Mouse (Mus musculus) ES-Bruce4 (cell line): ENCODE measurements around the gene Kcns1. TPM values are rescaled to one million over a fixed set of nuclear protein-coding genes. Genes with fewer than 3 reads are reported as not detected.

Source experiments
- H3K27ac ChIP-seq: 2 replicates; pipeline ENCODE4 v1.5.1; 2012; ENCODE audit warnings: low read length, inconsistent platforms; ENCODE audit not compliant: insufficient read depth
- H3K27me3 ChIP-seq: 2 replicates; pipeline ENCODE4 v1.6.1; 2012; ENCODE audit warnings: mild to moderate bottlenecking, low read length, inconsistent platforms; ENCODE audit not compliant: control insufficient read depth, poor library complexity, insufficient read depth, severe bottlenecking
- H3K36me3 ChIP-seq: 2 replicates; pipeline ENCODE4 v1.6.1; 2012; ENCODE audit warnings: inconsistent platforms, mild to moderate bottlenecking, low read length, moderate library complexity; ENCODE audit not compliant: control insufficient read depth, poor library complexity, insufficient read depth, severe bottlenecking
- H3K4me1 ChIP-seq: one replicate; pipeline ENCODE4 v1.8.1; 2011; ENCODE audit warnings: low read length; ENCODE audit not compliant: control insufficient read depth, insufficient read depth
- H3K4me3 ChIP-seq: 2 replicates; pipeline ENCODE4 v1.5.1; 2011; ENCODE audit warnings: low read depth, mild to moderate bottlenecking, low read length
- H3K9ac ChIP-seq: 2 replicates; pipeline ENCODE4 v1.6.1; 2012; ENCODE audit warnings: low read depth, mild to moderate bottlenecking, inconsistent platforms; ENCODE audit not compliant: poor library complexity, severe bottlenecking
- H3K9me3 ChIP-seq: replicated peaks from 2 replicates; pipeline ENCODE4 v1.6.1; 2012; ENCODE audit warnings: mild to moderate bottlenecking, low read length, inconsistent platforms; ENCODE audit not compliant: control insufficient read depth, poor library complexity, insufficient read depth, severe bottlenecking
- CTCF ChIP-seq: IDR thresholded peaks from one replicate; pipeline ENCODE4 v1.8.1; 2011; ENCODE audit warnings: low read depth, low read length
- EP300 ChIP-seq: IDR thresholded peaks from 2 replicates; pipeline ENCODE4 v1.6.1; 2011; ENCODE audit warnings: low read depth, low read length; ENCODE audit not compliant: insufficient read depth
- POLR2A ChIP-seq: IDR thresholded peaks from one replicate; pipeline ENCODE4 v1.8.1; 2011; ENCODE audit warnings: low read length; ENCODE audit not compliant: insufficient read depth
- polyA plus RNA-seq: library from polyadenylated mRNA; stranded (reverse); fragments of >200 nt; gene quantifications from 2 replicates; pipeline ENCODE4 v1.2.4, GENCODE M21; 2011; ENCODE audit warnings: low read depth; ENCODE audit not compliant: missing spikeins, insufficient read depth, insufficient read length

The Kcns1 gene
- polyA plus RNA-seq, 1 experiment = 0.22 TPM

DNA sequence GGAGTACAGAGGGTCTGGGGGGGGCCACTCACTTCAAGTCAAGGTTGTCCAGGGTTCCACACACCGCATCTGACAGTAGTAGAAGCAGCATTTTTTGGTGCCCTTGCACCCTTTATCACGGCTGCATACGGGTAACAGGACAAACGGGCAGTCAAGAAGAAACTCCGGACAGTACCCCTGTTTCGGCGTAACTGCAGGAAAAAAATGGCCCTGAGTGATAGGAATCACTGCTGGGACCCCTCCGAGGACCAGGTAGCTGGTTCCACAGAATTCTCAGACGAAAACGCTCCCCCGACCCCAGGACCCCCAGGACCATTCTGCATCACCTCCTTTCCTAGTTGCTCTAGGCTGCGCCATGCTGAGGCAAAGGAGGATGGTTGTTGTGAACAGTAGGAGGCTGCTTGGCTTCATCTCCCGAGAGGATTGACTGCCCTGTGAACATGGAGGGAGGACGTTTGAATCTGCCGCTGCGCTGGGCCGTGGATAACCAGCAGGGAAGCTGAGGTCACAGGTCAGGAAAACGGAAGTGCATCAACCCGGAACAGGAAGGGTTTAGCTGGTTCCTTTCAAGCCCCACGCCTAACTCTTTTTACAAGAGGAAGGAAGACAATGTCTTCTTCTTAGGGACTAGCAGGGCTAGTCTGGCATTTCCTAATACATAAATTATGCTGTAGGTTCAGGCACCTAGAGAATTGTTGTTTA lies 28.9 kb upstream of the Kcns1 start, which contains the start of gene Wfdc15a:
TSS of gene Wfdc15a (minus strand) at position 505 of the 702 bp plus-strand sequence.
- H3K9ac ChIP-seq = no peak within 1 kb of the TSS
- H3K27me3 ChIP-seq = no peaks in the 10 kb centered on the region
- H3K9me3 ChIP-seq = no peaks in the 10 kb centered on the region
- no peak within 1 kb of the TSS for H3K4me3 ChIP-seq
- no peaks in the 10 kb centered on the region for H3K36me3 ChIP-seq
- TF ChIP-seq CTCF (no peak), EP300 (no peak), POLR2A (no peak)
- no peak within 1 kb of the TSS for H3K27ac ChIP-seq
- H3K4me1 ChIP-seq = no peaks in the 10 kb centered on the region

DNA sequence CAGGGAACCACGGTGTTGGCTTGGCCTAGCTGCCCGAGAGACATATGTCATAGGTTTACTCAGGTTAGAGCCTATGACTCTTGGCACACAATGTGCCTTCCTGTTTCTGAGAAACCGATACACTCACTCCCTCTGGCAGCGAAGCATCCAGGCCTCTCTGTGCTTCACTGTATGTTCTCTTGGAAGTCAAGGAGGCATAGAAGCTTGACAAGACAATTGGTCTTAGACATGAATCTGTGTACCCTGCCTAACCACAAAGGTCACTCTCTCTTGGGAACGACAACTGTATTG lies 25.7 kb upstream of the Kcns1 start:
- no peaks in the 10 kb centered on the region for H3K36me3 ChIP-seq
- H3K27me3 ChIP-seq = no peaks in the 10 kb centered on the region
- H3K9ac ChIP-seq = no peak overlapping the region
- no peak overlapping the region for H3K4me3 ChIP-seq
- no peaks in the 10 kb centered on the region for H3K9me3 ChIP-seq
- no peak overlapping the region for H3K27ac ChIP-seq
- no peak for TF ChIP-seq CTCF
- no peak for TF ChIP-seq POLR2A
- no peak for TF ChIP-seq EP300
- H3K4me1 ChIP-seq = no peaks in the 10 kb centered on the region

DNA sequence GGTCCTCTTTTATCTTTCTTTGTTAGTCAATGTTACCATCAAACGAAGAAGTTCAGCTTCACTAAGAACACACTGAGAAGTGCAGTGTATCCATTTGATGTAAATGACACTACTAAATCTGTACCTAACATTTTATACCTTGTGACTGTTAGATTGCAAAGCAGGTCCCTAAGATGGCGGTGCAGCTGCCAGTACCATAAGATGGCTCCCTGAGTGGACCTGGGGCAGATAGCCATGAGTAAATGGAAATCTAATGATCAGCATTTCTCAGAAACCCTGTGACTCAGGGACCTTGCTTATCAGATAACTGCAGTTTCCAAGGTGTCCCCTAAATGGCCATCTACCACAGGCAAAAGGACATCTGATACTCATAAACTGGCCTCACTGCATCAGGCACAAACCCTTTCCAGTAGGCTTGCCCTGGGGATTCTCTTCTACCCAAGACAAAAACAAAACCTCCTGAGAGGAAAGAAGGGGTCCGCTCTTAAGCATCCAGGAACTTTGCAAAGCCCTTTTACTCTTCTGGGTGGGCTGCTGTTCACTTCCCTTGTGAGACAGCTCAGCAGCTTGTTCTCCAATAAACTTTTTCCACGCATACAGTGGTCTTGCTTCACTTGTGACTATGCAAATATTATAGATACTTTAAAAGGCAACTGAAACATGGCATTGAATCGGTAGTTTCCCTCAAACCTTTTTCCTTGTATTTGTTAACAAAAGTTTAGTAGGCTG lies 25.2 kb upstream of the Kcns1 start:
- no peak overlapping the region for H3K9ac ChIP-seq
- no peaks in the 10 kb centered on the region for H3K27me3 ChIP-seq
- no peaks in the 10 kb centered on the region for H3K4me1 ChIP-seq
- TF ChIP-seq CTCF (no peak), EP300 (no peak), POLR2A (no peak)
- no peaks in the 10 kb centered on the region for H3K9me3 ChIP-seq
- H3K4me3 ChIP-seq = no peak overlapping the region
- no peaks in the 10 kb centered on the region for H3K36me3 ChIP-seq
- no peak overlapping the region for H3K27ac ChIP-seq

DNA sequence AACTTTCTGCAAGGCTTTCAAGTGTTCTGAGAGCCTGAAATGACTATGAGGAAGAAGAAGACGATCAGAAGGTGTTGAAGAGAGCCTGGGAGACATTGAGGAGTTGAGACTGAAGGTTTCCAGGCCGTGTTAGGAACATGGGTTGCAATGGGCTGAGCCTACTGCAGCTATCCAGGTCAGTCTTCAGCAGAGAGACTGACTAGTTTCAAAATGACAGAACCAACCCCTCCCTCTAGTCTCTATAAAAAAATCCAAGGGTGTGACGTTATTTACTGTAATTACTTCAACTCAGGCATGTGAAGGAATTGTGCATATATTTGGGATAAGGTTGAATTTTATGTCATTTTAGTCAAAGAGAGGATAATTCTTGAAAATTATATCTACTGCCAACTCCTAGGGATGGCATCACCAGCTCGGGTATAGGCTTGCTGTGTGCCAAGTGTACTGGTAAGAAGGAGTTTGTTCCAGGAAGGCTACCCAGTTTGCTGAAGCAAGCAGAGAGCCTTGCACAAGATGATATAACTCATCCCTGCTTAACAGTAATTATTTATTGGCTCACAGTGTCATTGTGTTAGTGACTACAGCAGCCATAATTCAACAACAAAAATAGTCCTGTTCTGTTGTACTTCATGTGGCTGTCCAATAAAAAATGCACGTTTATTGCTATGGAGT lies 24.2 kb upstream of the Kcns1 start:
- no peaks in the 10 kb centered on the region for H3K36me3 ChIP-seq
- peaks cover 1% of the 10 kb centered on the region for H3K4me1 ChIP-seq
- no peak overlapping the region for H3K9ac ChIP-seq
- H3K27me3 ChIP-seq = no peaks in the 10 kb centered on the region
- no peak overlapping the region for H3K4me3 ChIP-seq
- no peak overlapping the region for H3K27ac ChIP-seq
- no peaks in the 10 kb centered on the region for H3K9me3 ChIP-seq
- TF ChIP-seq CTCF = no peak
- no peak for TF ChIP-seq POLR2A

DNA sequence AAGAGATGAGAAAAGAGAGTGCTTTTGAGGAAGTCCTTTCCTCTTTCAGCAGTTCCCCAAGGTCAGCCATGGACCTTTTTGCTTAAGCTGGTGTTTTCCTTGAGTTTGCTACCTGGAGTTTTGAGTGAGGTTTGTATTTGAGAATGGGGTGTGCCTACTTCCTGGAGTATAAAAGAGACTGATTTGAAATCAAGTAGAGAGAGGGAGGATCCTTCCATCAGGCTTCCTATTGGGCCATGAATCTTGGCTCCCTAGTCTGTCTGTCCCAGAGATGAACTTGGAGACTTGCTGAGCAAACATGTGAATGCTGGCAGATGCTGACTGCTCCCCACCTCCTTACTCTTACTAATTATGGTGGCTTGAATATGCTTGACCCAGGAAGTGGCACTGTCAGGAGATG lies 21.4 kb upstream of the Kcns1 start:
- no peak for TF ChIP-seq POLR2A
- Histone ChIP-seq H3K9ac (no peak overlapping the region), H3K4me1 (peaks cover 1% of the 10 kb centered on the region), H3K4me3 (no peak overlapping the region), H3K27ac (no peak overlapping the region), H3K27me3 (no peaks in the 10 kb centered on the region), H3K36me3 (no peaks in the 10 kb centered on the region), H3K9me3 (no peaks in the 10 kb centered on the region)

DNA sequence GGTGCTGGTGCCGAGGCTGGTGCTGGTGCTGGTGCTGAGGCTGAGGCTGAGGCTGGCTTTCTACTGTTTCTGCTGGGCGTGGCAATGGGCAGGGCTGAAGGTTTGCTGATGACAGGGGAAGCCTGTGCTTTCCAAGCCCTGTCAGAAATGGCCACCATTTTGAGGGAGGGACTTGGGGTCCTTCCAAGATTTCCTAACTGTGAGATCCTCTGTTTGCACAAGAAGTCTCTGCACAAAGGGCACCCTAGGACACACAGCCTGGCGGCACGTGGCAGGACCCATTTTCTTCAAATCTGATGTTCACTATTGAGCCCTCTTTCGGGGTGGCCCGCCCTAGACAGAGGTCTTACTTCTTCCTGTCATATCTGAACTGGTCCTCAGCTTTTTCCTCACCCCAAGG lies 19.7 kb upstream of the Kcns1 start, which contains the start of gene Wfdc12:
TSS of gene Wfdc12 (minus strand) at position 33 of the 400 bp plus-strand sequence.
- H3K4me1 ChIP-seq = peaks cover 1% of the 10 kb centered on the region
- H3K9ac ChIP-seq = no peak within 1 kb of the TSS
- no peak within 1 kb of the TSS for H3K27ac ChIP-seq
- TF ChIP-seq CTCF (no peak), POLR2A (no peak), EP300 (no peak)
- H3K4me3 ChIP-seq = no peak within 1 kb of the TSS
- H3K36me3 ChIP-seq = no peaks in the 10 kb centered on the region
- H3K9me3 ChIP-seq = no peaks in the 10 kb centered on the region
- no peaks in the 10 kb centered on the region for H3K27me3 ChIP-seq
